Mouse (Mus musculus): ENCODE results near the gene Clcnka.

DNA sequence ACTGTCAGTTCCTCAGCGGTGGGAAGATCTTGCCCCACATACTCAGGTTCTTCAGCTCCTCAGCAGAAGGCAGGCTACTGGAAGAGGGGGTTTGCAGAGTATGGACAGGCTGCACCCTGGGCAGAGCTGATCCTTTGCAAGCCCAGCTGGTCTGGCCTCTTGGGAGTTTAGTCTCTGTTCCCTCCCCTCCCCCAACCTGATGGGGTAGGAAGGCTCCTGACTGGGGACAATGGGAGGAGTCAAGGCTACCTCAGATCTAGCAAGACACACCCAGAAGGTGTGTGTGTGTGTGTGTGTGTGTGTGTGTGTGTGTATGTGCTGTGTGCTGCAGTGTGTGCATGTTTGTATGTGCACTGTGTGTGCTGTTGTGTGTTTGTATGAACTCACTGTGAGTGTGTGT is 59.7 kb downstream of the Clcnka start:
- no peak for TF ChIP-seq POLR2A (IDR thresholded peaks at IDR 0.05; ENCODE audit: low read depth, low read length)
- no peak for TF ChIP-seq CTCF (IDR thresholded peaks at IDR 0.05; ENCODE audit: extremely low read depth, insufficient read length, insufficient replicate concordance, low read depth, low read length)
